Comparison of ENCODE assay signal across 8 mouse cellular contexts in the genomic region with DNA sequence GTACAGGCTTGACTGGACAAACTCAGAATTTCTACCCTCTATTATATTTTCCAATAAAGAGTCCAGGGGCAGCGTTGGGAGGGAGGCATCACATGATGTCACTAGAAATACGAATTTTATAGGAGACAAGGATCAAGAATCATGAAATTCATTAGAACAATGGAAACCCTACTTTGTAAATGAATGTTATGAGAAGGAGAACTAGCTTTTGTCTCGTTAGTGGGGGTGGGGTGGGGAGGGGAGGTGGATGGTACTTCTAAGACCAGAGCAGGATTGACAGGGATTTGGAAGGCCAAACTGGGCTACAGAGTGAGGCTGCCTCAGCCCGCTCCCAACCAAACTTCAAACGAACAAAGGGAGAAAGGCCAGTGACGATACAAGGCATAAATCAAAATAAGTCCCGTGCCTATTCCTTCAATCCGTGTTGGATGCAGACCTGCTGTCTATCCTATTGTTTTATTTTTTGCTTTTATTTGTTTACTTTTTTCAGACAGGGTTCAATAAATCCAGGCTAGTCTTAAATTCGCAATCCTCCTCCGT. TPM values are rescaled to one million over a fixed set of nuclear protein-coding genes. Genes with fewer than 3 reads are reported as not detected.
A peak's percentile ranks its signal among the peaks of the same experiment; 100 is the strongest.
DNase-seq lines count a peak whose midpoint lies in the region; ATAC-seq and TF ChIP-seq lines count a peak whose summit lies in the region.

No protein-coding gene starts in this region.

- peak overlapping the region; percentile 76 for H3K9ac ChIP-seq in heart, embryonic 11.5 days (ENCODE audit: low read depth, low read length)
- peak overlapping the region; percentile 86 for H3K9ac ChIP-seq in midbrain, embryonic 11.5 days (ENCODE audit: low read length)

- H3K27me3 ChIP-seq in heart, embryonic 11.5 days (ENCODE audit: control insufficient read depth, insufficient read depth, low read length): no peaks in the 10 kb centered on the region
- H3K27me3 ChIP-seq in G1E (ENCODE audit: insufficient read depth, low read length): no peaks in the 10 kb centered on the region
- no peaks in the 10 kb centered on the region for H3K27me3 ChIP-seq in midbrain, embryonic 11.5 days (ENCODE audit: control insufficient read depth, insufficient read depth, low read length)

- DNase-seq in heart, adult 9 months (ENCODE audit: low spot score in 2 of 2): no peak
- DNase-seq in G1E (ENCODE audit: low spot score): peak; percentile 32
- peak; percentile 46 for DNase-seq in forelimb bud, embryonic 11.5 days (ENCODE audit: low read depth, low spot score)
- DNase-seq in midbrain, embryonic 11.5 days (ENCODE audit: low spot score, missing footprints): peak; percentile 92
- no peak for DNase-seq in T-cell, adult 2 months (ENCODE audit: low spot score)
- DNase-seq in gastrocnemius, postnatal 4 days (ENCODE audit: low spot score in 2 of 2): no peak
- no peak for DNase-seq in testis, postnatal 14 days (ENCODE audit: low spot score)

- H3K27ac ChIP-seq in heart, embryonic 11.5 days (ENCODE audit: low read depth, low read length): peak overlapping the region; percentile 82
- H3K27ac ChIP-seq in midbrain, embryonic 11.5 days (ENCODE audit: low read depth, low read length): peak overlapping the region; percentile 84

- 4% methylated on average over 10 of the region's 10 CpGs for WGBS in heart, embryonic 11.5 days (ENCODE audit: insufficient replicate concordance)
- 4% methylated on average over 10 of the region's 10 CpGs for WGBS in midbrain, embryonic 11.5 days

- H3K36me3 ChIP-seq in heart, embryonic 11.5 days (ENCODE audit: control insufficient read depth, insufficient read depth, low read length): no peaks in the 10 kb centered on the region
- peaks cover 59% of the 10 kb centered on the region for H3K36me3 ChIP-seq in G1E (replicated peaks)
- peaks cover 3% of the 10 kb centered on the region; the same call in 1 of the 2 replicates for H3K36me3 ChIP-seq in midbrain, embryonic 11.5 days (ENCODE audit: control insufficient read depth, insufficient read depth, low read length)

- ATAC-seq in heart, embryonic 11.5 days (replicated peaks; ENCODE audit: insufficient number of reproducible peaks, low FRiP score, low TSS enrichment): no peak
- no peak for ATAC-seq in G1E (ENCODE audit: extremely low read depth, insufficient number of reproducible peaks, low FRiP score, poor library complexity, severe bottlenecking)
- no peak for ATAC-seq in midbrain, embryonic 11.5 days (ENCODE audit: low FRiP score)

- TF ChIP-seq CTCF in G1E (IDR thresholded peaks at IDR 0.05; ENCODE audit: low read depth, low read length): no peak

- peak overlapping the region; percentile 71 for H3K4me3 ChIP-seq in heart, embryonic 11.5 days (ENCODE audit: low read depth, low read length)
- H3K4me3 ChIP-seq in G1E (ENCODE audit: low read depth, low read length): peak overlapping the region; percentile 84
- H3K4me3 ChIP-seq in midbrain, embryonic 11.5 days (ENCODE audit: low read depth, low read length): peak overlapping the region; percentile 77

- peak overlapping the region; percentile 76 for H3K4me2 ChIP-seq in heart, embryonic 11.5 days
- peak overlapping the region; percentile 57 for H3K4me2 ChIP-seq in midbrain, embryonic 11.5 days

- H3K9me3 ChIP-seq in heart, embryonic 11.5 days (replicated peaks; ENCODE audit: control insufficient read depth, low read length): no peaks in the 10 kb centered on the region
- no peaks in the 10 kb centered on the region for H3K9me3 ChIP-seq in G1E (replicated peaks)
- H3K9me3 ChIP-seq in midbrain, embryonic 11.5 days (ENCODE audit: control insufficient read depth, low read length): no peaks in the 10 kb centered on the region

- H3K4me1 ChIP-seq in heart, embryonic 11.5 days (ENCODE audit: control insufficient read depth, insufficient read depth, low read length): peaks cover 11% of the 10 kb centered on the region
- peaks cover 52% of the 10 kb centered on the region for H3K4me1 ChIP-seq in G1E (ENCODE audit: insufficient read depth, low read depth, low read length)
- peaks cover 22% of the 10 kb centered on the region for H3K4me1 ChIP-seq in midbrain, embryonic 11.5 days (ENCODE audit: control insufficient read depth, insufficient read depth, low read length)

RNA-seq across cellular contexts. Expression of a gene that starts 0.9 kb away (rescaled TPM):
- polyA plus RNA-seq in heart, embryonic 11.5 days (2014; fragmentation: Nextera tagmentation; extraction: Ambion mirVana): 52.0 and 55.6 TPM in 2 replicates
- total RNA-seq in G1E (2014; fragmentation: Nextera tagmentation) (43.2 and 52.9 TPM in 2 replicates), G1E (2017) (109 and 110 TPM in 2 replicates)
- 137 and 219 TPM in 2 replicates for polyA plus RNA-seq in G1E (2012)
- polyA plus RNA-seq in midbrain, embryonic 11.5 days (2014; fragmentation: Nextera tagmentation; extraction: Ambion mirVana): 97.2 and 102 TPM in 2 replicates
- total RNA-seq in gastrocnemius, postnatal 4 days (2021): 10 to 100 TPM; 40.4 to 44.1 TPM

RNA-seq across cellular contexts. Expression of a gene that starts 1.0 kb away (rescaled TPM):
- 133 and 142 TPM in 2 replicates for polyA plus RNA-seq in heart, embryonic 11.5 days (2014; fragmentation: Nextera tagmentation; extraction: Ambion mirVana)
- total RNA-seq in G1E (2014; fragmentation: Nextera tagmentation) (198 and 207 TPM in 2 replicates), G1E (2017) (80.7 and 93.5 TPM in 2 replicates)
- polyA plus RNA-seq in G1E (2012): 52.3 and 55.1 TPM in 2 replicates
- 162 and 171 TPM in 2 replicates for polyA plus RNA-seq in midbrain, embryonic 11.5 days (2014; fragmentation: Nextera tagmentation; extraction: Ambion mirVana)
- total RNA-seq in gastrocnemius, postnatal 4 days (2021): 10 to 100 TPM; 43.8 to 46.5 TPM

Comparison
In these comparisons a context has a peak if more than half of its experiments do, and no peak if none do; other contexts are left out.
1. DNase-seq: peak in G1E (single experiment), forelimb bud, embryonic 11.5 days (single experiment) and midbrain, embryonic 11.5 days (single experiment); none in heart, adult 9 months (0 of 2), T-cell, adult 2 months (single experiment), gastrocnemius, postnatal 4 days (0 of 2) and testis, postnatal 14 days (single experiment).
2. Peak in every context shown above with its lines, with median percentiles within 50 percentile points of each other: H3K4me3 ChIP-seq.